Mouse (Mus musculus) mesoderm, embryonic 11.5 days (tissue): Measurements from ENCODE around the gene Zhx3.

Experiments used
- DNase-seq: peaks from one replicate; pipeline ENCODE4 v3.0.0-alpha.2; 2012; ENCODE audit warnings: low read depth, low spot score

Gene Zhx3

DNA sequence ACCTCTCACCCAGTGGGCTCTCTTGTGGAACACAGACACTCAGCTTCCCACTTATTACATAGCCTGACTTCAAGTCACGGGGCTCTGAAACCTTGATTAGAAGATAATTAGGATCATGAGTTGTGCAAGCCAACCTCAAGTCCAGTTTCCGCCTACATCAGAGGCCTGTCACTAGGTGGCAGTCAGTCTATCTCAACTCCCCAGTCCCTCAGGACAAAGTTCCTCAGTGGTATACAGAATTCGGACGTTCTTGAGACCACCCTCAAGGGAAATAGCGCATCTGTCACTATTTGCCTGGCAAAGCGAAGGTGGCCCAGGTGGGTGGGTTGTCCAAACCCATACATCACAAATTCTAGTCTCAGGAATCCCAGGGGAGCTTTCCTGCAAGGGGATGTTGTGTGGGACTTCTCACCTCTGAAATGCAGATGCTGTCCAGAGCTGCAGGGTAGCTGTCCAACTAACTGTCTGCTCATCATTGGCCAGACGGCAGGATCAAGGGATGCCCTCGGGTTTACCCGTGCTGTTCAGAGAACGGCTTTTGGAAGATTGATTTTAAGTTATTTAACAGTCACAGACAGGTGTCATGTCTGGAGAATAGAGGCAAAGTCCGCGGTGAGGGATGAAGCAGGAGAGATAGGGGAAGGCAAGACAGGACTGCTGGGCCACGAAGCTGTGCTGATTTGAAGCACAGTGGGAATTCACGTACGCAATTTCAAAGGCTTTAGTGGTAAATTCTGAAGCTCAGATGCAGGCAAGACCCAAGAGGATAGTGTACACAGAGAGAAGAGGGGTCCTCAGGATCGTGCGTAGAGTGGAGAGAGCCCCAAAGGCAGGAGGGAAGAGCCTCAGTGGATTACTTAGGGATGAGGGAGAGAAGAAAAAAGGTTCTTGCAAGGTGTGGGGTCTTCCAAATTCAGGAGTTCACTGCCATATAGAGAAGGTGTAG, 142.7 kb downstream of the Zhx3 start:
- DNase-seq: no peak

DNA sequence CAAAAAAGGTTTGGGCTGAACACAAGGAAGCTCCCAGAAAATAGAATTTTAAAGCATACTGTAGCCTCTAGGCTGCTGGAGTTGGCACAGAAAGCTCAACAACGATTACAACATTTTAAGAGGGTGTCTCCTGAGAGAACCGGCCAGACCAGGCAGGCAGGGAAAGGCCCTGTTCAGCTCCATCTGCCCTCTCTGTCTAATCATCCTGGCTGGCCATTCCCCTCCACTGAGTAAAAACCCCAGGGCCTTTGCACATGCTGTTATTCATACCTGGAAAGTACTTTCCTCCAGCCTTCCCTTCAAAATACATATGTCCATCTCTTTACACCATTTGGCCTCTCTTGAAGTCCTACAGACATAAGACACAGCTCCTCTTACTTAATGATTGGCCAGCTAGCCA, 143.4 kb downstream of the Zhx3 start:
- DNase-seq: no peak

DNA sequence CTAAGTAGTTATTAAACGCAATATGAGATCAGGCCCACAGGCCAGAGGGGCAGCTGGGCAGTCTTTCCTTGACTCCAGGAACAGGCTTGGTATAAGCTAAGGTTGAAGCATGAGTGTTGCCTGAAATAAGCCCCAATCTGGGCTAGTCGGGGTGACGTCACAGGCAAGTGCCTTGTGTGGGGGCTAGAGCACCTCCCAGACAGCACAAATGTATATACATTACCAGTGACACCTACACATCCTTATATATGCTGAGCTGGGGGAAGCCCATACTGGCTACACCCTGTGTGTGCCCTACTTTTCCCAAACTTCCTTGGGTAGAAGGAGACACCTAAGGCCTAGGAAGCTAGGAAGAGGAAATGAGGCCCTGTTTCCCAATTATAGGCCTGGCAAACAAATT, 143.8 kb downstream of the Zhx3 start:
- DNase-seq: no peak

DNA sequence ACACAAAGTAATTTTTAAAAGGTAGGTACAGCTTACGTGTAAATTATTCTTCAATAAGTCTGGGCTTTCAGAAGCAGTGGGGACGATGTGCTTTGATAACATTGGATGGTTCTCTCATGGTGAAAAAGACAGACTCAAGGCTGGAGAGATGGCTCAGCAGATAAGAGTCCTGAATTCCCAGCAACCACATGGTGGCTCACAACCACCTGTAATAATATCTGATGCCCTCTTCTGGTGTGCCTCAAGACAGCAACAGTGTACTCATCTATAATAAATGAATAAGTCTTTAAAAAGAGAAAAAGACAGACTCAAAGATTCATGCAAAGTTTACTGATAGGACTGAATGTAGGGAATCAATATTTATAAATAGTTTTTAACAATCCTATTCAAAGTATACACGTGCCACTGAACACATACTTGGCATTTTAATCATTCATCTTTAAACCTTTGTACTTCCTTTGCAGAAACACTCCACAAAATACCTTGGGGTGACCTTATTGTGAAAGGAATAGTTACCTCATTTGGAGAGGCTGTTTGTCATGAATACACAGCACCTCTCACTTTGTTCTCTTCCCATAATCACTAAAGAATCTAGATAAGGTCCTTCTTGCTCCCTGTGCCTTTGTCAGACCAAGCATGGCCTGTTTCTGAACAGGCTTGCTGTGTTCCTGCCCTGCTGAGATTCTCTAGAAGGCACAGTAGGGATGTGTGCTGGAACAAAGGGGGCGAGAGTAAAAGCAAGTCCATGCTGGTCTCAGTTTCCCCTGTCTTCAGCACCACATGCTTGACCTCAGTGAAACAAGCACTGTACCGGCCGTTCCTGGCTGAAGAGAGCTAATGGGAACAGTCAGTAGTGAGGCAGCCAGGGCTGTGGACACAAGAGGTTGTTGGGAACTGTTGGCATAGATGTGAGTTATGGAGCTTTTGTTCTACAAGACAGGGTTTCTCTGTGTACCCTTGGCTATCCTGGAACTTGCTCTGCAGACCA, 146.6 kb downstream of the Zhx3 start:
- DNase-seq: no peak

DNA sequence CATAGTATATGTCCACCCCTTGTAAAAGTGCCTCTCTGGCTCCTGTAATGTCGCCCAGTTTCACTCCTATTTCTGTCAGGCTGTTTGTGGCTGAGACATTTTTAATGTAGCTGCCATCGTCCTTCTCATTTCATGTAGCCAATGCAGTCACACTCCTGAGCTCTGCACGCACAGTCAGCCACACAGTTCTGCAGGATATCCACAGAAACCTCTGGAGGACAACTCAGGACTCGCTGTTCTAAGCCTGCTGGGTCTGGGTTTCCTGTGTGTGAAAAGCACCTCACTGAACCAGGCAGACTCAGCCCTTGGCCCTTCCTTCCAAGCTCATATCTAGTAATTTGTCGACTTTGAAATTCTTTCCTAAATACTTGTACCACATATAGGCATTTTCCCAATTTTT, 148.3 kb downstream of the Zhx3 start:
- DNase-seq: no peak

DNA sequence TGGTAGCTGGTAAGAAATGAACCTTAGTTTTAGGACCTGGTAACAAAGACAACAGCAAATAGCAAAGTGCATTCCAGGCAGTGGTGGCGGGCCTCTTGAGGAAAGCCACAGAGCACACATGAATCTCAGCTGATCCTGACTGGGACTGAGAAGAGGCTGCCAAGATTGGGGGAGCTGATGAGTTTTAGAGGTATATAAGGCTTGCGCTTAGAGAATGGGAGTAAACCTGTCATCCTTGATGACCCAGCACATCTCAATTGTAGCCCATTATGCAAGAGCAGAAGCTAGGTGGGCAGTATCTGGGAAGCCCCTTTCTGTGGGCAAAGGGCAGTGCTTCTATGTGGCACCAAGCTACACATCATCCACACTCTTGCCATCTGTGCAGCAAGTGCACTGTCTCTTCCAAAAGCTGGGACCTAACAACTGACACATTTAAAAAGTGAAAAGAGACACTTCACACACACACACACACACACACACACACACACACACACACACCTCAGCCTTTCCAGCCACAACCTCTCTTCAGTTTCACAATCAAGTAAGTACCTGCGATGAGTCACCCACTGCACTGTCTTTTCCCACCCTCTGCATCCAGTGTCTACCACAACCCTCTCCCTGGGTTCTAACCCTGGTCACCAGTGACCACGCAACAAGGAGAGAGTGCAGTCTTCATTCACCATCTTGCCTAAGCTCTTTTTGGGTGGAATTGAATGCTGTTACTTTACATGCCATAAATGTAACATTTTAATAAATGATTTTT, 149.0 kb downstream of the Zhx3 start:
- DNase-seq: no peak

DNA sequence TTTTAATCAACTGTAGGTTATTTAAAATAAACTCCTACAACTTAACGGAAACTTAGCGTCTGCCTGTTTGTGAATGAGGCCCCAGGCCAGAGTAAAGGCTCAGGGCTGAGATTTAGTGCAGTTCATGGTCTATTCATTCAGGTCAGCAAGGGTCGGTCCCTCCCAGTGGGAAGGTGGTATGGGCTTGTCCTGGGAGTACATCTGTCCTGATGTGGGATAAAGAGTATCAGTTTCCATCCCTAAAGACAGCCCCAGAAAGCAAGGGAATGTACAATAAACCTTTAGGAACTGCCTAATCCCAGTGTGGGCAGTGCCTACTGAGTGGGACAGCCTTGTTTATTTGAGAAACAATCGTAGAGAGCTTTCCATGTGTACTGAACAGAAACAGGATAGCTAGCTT, 150.1 kb downstream of the Zhx3 start:
- DNase-seq: no peak

DNA sequence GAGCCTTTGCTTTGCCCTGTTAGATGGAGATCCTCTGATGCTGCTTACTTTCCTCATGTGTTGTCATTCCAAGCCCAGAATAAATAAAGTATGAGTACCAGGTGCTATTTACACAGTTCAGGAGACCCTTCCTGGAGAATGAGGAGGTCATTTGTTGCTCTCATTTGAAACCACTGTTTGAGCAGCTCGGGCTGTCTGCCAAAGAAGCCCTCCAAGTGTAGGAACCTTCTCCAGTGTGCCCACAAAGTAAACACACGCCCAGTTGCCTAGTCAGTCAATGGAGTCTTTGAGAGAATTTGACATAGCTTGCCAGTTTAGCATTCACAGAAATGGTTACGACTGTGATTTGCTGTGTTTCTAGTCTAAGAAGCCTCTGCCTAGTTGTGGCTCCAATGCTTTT, 154.0 kb downstream of the Zhx3 start:
- no peak for DNase-seq

DNA sequence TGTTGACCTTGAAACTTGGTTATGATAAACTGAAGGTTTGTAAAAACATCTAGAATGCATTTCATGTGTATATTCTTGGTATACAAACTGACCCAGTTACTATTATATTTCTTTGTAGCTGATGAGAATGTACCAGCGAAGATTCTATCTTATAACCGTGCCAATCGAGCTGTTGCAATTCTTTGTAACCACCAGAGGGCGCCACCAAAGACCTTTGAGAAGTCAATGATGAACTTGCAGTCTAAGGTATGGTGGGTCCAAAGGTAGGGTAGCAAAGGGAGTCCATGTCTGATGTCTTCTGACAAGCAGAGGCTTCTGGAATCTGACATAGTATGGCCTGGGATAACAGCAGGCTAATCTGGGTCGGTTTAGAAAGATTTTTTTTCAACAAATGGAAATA, 155.5 kb downstream of the Zhx3 start:
- DNase-seq: peak; percentile 67

DNA sequence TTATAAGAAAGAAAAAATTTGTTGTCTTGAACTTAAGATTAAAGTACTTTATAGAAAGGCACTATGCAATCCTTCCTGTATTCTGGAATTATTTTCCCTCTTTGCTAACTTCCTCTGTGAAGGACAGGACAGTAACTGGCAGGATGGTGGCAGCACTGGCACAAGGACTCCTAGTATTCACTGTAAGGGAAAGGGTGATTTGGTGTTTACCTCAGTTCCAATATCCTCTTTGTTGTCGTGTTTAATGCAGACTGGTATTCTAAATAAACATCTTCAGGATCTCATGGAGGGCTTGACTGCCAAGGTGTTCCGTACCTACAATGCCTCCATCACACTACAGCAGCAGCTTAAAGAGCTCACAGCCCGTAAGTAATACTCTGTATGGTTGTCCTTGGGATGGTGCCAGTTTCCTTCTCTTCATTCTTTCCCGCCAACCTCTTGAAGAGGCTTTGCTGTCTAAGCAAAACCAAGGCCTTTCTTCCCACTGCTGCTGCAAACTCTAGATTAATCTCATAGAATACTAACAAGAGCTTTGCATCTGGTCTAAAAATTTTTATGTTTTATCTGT, 157.3 kb downstream of the Zhx3 start:
- DNase-seq: no peak

DNA sequence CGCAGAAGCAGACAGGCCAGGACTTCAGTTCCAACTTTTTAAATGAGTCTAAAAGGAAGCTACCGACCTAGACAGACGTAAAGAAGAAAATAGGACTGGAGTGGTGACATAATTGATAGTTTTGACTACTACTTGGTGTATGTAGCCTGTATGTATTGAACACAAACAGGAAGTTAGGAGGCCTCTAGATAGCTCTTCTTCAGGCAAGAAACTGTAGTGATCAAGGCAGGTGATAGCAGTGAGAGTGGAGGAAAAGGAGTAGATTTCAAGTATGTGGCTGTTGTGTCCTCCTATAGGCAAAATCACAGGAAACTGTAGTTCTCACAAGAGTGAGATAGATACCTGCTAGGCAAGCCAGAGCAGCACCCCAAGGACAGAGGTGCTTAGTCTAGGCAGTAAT, 165.1 kb downstream of the Zhx3 start:
- DNase-seq: no peak

DNA sequence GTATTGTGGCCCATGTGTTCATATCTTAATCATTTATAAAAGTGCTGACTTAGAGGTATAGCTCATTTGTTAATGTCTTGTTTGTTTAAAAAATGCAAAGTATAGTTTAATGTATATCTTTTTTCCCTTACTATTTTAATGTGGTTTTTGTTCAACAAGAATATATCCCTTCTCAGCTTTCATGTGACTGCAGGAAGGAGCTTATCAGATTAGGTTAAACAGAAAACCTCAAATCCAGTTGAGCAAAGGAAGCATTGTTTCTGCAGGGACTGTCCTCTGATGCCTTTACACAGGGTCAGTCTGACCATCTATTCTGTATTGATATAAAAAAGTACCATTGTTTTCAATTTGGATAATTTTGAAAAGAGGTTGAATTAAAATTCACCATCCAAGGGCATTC, 170.0 kb downstream of the Zhx3 start:
- DNase-seq: no peak

DNA sequence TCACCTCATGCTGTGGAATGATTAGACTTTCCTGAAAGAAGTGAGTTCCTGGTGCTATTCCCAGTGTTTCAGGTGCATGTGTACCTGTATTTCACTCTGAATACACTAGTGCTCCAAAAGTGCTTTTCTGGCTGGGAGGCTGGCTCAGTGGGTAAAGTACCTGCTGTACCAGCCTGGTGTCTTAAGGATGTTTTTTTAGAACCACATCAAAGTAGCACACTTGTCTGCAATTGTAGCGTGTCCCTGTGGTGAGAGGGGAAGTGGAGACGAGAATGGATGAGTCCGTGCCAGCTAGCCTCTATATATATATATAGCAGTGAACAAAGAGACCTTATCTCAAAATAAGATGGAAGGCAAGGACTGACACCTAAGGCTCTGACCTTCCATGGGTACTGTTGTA, 171.2 kb downstream of the Zhx3 start:
- no peak for DNase-seq

DNA sequence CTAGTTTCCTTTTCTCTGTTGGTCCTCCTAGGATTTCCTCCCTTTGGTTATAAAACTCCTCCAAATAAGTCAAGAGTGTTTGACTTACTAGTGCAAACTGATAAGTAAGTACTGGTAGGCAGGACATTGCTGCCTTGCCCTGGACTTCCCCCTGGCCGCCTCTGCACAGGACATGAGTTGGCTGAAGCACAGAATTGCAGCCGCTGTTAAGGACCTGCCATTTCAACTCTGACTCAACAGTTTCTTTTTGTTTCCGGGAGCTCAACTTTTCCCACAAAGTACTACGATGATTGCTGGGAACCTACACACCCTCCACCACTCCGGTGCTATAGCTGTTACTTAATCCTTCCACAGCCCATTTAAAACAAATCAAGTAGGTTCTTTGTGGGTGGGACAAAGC, 172.5 kb downstream of the Zhx3 start:
- DNase-seq: no peak
